Mouse (Mus musculus): ENCODE data around the gene Spib.

Spib gene

DNA sequence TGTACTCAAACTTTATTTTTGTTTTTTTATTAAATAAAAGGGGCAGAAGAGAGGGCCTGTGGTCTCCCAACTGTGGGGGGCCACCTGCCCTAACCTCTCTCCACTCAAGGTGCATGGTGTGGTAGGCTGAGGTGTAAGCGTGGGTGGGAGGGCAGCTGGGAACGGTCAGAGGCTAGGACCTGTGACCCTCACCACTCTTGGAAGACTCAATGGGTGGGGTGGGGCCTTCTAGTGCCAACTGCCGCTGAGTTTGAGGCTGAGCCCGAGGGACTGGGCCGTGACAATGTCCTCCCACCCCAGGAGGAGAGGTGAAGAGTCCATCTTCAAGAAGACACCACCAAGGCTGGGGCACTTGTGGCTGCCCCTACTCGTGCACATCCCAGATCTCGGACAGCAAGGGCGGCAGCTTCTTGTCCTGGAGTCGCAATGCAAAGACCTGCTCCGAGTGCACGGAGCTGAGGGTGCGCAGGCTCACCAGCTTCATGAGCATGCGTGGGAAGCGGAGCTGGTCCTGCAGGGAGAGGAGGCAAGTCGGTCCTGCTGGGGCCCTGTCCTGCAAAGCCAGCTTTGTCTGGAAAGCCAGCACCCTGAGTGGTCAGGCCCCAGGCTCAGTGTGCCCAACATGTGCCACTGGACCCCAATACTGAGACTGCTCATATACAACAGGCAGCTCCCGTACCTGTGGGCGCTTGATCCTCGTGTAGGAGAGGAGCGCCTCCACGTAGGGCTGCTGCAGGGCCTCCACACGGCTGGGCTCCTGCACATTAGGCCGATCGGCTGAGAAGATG, 17.9 kb upstream of the Spib start:
- in situ Hi-C loops (cut with MboI, MseI), result loop anchor here in 1 of 2 experiments (5.0 kb wide), 2 partner anchors 302 to 632 kb away; partner anchors contain the start of gene Pth2

DNA sequence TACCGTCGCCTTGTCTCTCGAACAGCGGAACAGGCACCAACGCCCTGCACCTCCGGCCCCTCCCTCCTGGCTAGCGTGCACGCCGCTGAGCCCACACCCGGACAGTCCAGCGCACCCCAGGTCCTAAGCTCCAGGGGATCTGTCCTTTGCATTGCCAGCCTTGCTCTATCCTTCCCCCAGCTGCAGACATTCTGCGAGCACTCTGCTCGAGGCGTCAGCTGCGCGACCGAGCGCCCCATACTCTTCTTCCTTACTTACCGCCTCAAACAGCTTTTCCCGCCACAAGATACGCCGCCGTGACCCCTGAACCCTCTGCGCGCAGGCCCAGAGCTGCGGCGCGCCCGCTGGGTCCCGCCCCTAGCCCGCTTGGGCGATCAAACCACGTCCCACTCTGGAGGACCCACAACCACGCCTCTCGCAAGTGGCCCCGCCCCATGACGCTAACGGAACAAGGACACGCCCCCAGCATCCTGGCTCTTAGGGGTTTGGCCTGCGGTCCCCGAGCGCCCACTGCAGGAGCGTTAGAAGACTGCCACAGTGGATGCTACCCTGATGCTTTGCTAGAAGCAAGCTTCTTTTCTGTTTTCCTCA, 16.7 kb upstream of the Spib start, which contains the start of gene Pold1:
Pold1 (minus strand) TSS at position 353 of the 591 bp plus-strand sequence.
- in situ Hi-C loops (cut with MboI, MseI), result no loop called here

GRCm38 (mm10) chr7:44547725-44548124, 15.9 kb upstream of the Spib start:
- in situ Hi-C loops (cut with MboI, MseI), result no loop called here

DNA sequence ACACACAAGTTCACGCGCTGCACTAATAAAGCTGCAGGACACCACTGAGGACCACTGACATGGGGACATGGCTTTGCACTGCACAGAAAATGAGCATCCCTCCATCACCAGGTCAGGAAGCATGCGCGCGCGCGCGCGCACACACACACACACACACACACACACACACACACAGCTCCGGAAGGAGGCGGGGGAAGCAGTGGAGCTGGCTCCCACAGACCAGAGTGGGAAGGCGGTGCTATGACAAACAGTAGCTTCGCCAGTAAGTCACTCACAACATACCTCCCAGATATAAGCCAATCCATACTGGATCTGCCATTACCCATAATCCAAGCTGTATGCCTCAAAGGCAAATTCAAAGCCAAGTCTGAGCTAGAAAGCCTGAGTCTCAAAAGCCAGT, 15.2 kb upstream of the Spib start:
- in situ Hi-C loops (cut with MboI, MseI), result no loop called here

GRCm38 (mm10) chr7:44546274-44546673, 14.4 kb upstream of the Spib start:
- in situ Hi-C loops (cut with MboI, MseI), result no loop called here

DNA sequence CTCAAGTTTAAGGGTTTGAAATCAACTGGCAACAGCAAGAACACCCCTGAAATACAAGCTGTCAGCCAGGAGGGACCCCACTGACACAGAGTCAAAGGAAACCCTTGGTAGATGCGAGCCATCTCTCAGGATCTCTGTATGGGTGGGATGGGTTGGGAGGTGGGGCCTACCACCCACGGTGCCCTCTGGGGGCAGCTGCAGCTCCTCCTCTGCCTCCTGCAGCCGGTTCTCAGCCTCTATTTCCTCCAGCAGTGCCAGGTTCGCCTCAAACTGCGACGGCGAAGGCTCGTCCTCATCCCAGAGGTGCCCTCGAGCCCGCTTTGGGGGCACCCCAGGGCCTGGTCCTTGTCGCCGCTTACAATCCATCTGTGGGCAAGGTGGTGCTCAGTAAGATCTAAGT, 11.2 kb upstream of the Spib start:
- in situ Hi-C loops (cut with MboI, MseI), result no loop called here

DNA sequence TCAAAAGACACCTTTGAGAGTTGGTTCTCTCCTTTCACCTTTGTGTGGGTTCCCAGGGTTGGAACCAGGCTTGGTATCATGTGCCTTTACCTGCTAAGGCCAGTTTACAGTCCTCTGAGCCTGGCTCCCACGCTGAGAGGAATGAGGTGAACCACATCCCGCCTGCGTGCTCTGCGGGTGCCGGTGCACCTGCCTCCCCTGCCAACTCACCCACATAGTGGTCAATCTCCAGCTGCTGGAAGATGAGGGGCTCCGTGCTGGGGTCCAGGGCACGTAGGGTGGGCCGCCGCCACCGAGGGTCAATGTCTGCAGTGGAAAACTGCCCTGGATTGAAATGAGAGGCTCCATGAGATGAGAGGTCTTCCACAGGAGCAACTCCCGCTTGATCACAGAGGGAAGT, 10.7 kb upstream of the Spib start:
- in situ Hi-C loops (cut with MboI, MseI), result no loop called here

DNA sequence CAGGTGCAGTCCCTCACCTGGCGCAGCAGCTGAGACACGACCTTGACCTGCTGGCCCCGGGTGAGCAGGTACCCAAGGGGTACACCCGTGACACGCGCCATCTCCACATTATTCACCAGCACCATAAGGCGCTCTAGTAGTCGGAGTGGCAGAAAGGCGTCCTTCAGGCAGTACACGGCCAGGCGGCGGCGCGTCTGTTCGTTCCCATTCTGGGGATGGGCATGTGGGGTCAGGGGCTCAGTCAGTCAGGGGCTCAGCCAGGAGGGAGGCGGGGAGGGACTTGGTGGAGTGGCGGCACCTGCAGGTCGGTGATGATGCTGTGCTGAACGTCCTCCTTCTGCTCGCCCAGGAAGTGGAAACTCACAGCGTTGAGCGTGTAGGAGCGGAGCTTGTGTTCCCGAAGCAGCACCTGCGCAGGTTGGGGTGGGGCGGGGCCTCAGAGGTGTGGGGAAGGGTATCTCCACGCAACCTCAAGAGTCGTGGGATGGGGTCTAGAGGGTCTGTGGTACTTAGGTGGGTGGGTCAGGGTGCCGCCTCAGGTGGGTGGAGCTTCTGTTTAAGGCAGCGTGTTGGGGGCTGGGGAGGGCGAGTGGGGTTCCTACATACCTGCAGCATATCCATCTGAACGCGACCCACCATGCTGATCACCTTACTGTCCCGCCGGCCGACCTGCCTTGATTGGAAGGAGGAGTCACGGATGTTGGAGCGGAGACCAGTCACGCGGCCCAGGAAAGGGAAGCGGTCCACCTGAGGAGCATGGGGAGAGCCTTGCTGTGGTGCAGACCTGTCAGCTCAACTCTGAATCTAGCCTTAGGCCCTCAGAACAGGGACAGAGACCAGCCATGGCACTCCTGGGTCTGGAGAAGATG, 7.1 kb upstream of the Spib start:
- in situ Hi-C loops (cut with MboI, MseI), result no loop called here

DNA sequence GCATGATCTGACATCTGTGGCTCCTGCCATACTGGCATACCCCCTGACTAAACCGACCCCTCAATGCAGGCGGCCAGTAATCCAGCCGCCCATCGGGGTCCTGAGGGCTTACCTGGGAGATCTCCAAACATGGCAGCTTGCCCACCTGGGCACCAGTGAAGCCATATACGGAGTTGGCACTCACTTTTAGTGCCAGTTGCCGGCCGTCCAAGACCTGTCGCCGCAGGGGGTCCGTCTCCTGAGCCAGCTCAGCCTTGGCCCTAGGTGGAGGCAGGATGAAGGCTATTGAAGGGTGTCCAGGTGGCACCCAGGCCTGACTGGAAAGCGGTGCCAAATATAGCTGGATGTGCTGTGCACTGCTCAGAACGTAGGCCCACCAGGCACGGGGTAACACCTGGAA, 5.6 kb upstream of the Spib start:
- in situ Hi-C loops (cut with MboI, MseI), result no loop called here

GRCm38 (mm10) chr7:44537009-44537408, 5.1 kb upstream of the Spib start:
- in situ Hi-C loops (cut with MboI, MseI), result no loop called here

DNA sequence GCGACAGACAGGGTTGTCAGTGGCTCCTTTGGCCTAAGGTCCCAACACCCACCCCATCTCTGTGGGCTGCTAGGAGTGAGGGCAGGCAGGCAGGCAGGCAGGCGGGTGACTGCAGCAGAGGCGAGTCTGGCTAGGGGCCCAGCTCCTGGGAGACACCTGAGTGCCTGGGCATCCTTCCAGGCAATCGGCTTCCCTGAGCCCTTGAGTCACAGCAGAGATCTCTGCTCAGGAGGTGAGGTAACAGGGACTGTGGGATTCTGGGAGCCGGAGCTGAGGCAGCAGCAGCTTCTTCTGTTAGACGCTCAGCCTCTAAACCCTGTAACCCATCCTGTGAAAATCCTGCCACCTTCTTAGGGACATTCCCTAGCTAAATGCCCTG, 4.7 kb upstream of the Spib start:
- in situ Hi-C loops (cut with MboI, MseI), result no loop called here

DNA sequence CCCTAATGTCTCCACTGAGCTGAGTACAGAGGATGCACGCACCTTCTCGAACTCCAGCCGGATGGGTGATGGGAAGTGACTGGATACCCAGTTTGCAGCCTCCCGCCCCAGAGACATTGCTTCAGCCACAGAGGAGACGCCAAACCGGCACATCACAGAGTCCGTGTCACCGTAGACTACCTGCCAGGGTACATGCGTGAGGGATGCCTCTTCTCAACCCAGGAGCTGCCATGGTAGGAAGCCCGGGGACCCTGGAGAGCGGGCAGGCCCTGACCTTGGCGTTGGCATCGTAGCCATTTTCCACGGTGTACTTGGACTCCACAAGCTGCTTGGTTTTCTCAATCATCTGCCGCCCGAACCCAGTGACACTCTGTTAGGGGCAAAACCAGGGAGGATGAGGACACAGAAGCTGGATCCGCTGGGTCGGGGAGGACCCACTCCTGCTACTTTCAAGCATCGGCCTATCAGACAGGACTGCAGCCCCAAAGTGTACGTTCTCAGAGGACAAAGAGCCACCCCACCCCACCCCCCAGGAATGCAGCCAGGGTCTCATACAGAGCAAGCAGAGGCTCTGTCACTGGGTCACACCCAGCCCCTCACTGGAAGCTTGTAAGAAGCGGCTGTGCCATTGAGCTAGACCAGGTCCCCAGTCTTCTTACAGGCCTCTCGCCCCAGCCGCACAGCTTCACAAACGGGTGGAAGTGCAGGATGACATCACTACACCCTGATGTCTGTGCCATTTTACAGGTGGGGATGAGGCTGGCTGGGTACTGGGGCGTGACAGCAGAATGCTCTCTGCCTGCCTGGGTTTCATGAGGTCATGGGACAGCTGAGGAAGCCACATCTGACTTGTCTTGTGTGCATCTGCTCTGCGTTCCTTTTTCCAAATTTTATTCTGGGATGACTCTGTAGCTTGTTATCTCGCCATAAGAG, 4.1 kb upstream of the Spib start:
- in situ Hi-C loops (cut with MboI, MseI), result no loop called here

GRCm38 (mm10) chr7:44534656-44535441, 3.0 kb upstream of the Spib start:
- in situ Hi-C loops (cut with MboI, MseI), result no loop called here

- in situ Hi-C loops (cut with MboI, MseI), result no loop called here
These were observed 2.4 kb upstream of the Spib start for GRCm38 (mm10) chr7:44534242-44534641.

GRCm38 (mm10) chr7:44533746-44534045, 1.8 kb upstream of the Spib start:
- in situ Hi-C loops (cut with MboI, MseI), result no loop called here

DNA sequence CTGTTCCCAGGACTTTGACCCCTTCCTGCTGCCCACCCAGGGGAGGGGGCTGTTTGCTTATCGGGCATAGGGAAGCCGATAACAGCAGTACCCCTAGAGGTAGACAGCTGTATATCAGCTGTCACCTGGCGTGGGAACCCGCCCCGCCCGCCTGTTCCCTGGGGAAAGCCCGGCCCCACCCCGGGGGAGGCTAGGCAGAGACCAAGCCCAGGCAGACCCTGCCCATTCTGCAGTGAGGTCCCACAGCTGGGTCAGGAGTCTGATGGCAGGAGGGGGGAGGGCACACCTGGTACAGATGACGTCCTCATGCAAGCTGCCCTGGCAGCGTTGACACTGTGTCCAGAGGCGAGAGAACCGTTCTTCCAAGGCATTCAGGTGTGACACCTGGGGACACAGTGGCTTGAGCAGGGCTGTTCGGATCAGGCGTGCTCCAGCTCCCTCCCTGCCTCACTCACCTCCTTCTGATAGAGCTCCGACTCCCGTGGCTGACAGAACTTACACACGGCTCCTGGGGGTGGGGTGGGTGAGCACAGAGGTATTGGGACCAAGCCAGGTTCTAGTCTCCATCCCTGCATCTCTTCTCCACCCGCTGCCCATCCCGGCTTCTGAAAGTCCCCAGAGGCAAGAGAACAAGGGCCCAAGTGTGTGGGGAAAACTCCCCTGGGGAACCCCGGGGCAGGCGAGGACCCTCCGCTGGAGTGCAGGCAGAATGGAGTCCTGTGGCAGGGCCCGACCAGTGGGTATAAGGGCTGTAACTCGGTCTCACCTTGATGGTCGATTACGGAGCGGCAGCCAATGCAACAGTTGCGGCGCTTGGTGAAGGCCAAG, 1.3 kb upstream of the Spib start:
- in situ Hi-C loops (cut with MboI, MseI), result no loop called here

DNA sequence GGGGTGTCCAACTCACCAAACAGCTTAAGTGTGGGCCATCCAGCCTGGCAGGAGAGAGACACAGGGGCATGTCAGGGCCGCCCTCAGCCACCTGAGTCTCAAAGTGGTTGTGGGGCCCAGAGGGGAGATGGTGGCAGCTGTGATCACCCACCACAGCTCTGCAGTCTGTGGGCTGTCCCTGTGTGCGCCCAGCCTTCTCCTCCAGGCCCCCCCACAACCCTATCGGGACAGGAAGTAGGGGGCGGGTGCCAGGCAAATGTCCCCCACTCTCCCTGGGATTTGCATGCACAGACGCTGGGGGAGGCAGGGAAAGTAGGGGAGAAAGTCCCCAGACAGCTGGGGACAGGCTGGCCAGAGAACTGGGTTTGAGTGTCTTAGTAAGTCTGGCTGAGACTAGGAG, 664 bp downstream of the Spib start:
- in situ Hi-C loops (cut with MboI, MseI), result no loop called here

DNA sequence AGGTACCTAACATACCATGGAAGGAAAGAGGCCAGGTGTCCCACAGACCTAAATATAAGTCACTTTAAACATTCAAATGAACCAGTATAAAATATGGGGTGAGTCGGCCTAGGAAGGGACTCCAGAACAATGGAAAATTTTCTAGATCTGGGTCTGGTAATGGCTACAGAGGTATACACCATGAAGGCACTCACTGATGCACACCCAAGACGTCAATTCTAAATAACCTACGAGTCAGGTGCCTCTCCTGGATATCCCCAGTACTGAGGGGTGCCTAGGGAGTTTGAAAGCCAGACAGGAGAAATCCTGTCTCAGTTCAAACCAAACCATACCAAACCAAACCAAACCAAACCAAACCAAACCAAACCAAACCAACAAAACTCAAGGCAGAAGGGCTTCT, 1.4 kb downstream of the Spib start:
- in situ Hi-C loops (cut with MboI, MseI), result no loop called here

DNA sequence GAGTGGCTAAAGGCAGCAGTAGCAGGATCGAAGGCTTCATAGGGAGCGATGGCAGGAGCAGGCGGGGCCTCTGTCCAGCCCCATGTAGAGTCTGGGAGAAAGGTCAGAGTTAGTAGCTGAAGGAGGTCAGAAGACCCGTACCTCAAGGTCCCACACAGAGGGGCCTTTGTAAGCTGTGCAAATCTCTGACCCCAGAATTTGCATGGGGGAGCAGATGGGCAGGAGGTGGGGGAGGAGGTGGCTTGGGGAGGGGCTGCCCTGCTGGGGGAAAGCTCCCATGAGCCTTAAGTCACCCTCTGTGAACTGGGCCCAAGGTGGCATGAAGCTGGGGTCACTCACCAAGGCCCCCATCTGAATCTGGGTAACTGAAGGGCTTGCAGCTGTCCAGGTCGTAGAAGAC, 2.4 kb downstream of the Spib start:
- in situ Hi-C loops (cut with MboI, MseI), result no loop called here

All from T-helper 17 cell (primary cell).